Mouse (Mus musculus): ENCODE results near the gene Haao.

DNA sequence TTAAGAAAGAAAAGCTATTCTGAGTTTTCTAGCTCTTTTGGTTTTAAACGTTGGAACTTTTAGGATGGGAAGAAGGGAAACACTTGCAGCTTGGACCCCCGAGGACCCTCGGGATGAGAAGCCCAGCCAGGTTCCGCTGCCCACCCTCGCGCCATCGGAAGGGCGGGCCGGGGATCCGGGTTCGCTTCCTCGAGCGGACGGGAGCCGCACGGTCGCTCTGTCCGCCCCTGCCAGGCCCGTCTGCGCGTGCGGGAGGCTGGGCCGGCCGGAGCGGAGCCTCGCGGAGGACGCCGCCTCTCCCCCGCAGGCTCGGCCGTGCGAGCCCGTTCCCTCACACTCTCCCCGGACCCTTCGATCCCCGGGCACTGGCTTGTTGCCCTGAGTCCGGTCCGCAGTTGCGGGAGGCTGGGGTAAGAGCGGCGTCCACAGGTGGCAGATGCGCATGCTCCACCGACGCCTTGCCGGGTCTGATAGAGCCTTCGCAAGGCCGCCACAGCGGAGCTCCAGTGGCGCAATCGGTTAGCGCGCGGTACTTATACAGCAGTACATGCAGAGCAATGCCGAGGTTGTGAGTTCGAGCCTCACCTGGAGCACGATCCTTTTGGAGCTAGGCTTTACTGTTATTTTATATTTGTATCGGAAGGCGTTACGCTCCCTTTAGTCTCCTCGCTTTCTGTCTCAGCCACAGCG, 13.8 kb upstream of the Haao start:
- no peak for TF ChIP-seq TAL1 (conservative IDR thresholded peaks at IDR 0.05; ENCODE audit: low read depth, low read length)
- TF ChIP-seq GATA1 (IDR thresholded peaks at IDR 0.05; ENCODE audit: borderline replicate concordance, low read length): no peak

Measured in G1E (cell line).